Mouse (Mus musculus) intestine, postnatal 0 days (tissue): ENCODE measurements at regions not wholly inside any gene's neighbourhood (a gene's known extent, or its start where the extent isn't known, plus 50 kb on each side); places are given as distances from the start of the nearest gene placed in this dataset.

Experiments
- ATAC-seq: fragments of 200-750 bp; cut with Nextera tagmentation; 2 replicates; pipeline ENCODE4 v1.8.0; 2017; ENCODE audit warnings: mild to moderate bottlenecking, moderate TSS enrichment, moderate library complexity
- H3K27ac ChIP-seq: fragments of 300-500 bp; sonication (generic); 2 replicates; pipeline ENCODE4 v1.5.1; 2014; ENCODE audit warnings: mild to moderate bottlenecking, low read depth, low read length, moderate library complexity
- H3K27me3 ChIP-seq: fragments of 300-500 bp; sonication (generic); replicated peaks from 2 replicates; pipeline ENCODE4 v1.6.1; 2014; ENCODE audit warnings: low read length, mixed read lengths; ENCODE audit not compliant: control insufficient read depth, insufficient read depth
- H3K36me3 ChIP-seq: fragments of 300-500 bp; sonication (generic); 2 replicates; pipeline ENCODE4 v1.6.1; 2014; ENCODE audit warnings: mild to moderate bottlenecking, moderate library complexity; ENCODE audit not compliant: control insufficient read depth, insufficient read depth
- H3K4me1 ChIP-seq: fragments of 300-500 bp; sonication (generic); replicated peaks from 2 replicates; pipeline ENCODE4 v1.6.1; 2014; ENCODE audit warnings: antibody characterized with exemption, low read length, mixed read lengths; ENCODE audit not compliant: control insufficient read depth, insufficient read depth
- H3K4me2 ChIP-seq: fragments of 300-500 bp; sonication (generic); replicated peaks from 2 replicates; pipeline ENCODE4 v1.6.1; 2014; ENCODE audit warnings: low read depth, mild to moderate bottlenecking, moderate library complexity
- H3K4me3 ChIP-seq: fragments of 300-500 bp; sonication (generic); 2 replicates; pipeline ENCODE4 v1.5.1; 2014; ENCODE audit warnings: low read depth, low read length
- H3K9ac ChIP-seq: fragments of 300-500 bp; sonication (generic); 2 replicates; pipeline ENCODE4 v1.6.1; 2014; ENCODE audit warnings: mild to moderate bottlenecking, low read depth, low read length
- H3K9me3 ChIP-seq: fragments of 300-500 bp; sonication (generic); 2 replicates; pipeline ENCODE4 v1.6.1; 2016; ENCODE audit warnings: mixed run types; ENCODE audit not compliant: control insufficient read depth
- CTCF ChIP-seq: sonication (generic); IDR thresholded peaks from 2 replicates; pipeline ENCODE4 v1.5.1; 2016; ENCODE audit warnings: low read depth, mild to moderate bottlenecking, control low read depth, antibody characterized with exemption, moderate library complexity
- WGBS: fragments of 180-500 bp; shearing (Covaris S2); extraction: QIAGEN DNeasy Blood & Tissue Kit; methylation state at CpG from one replicate; pipeline ENCODE4 v1.1.7; 2014; 5-methylcytosine and 5-hydroxymethylcytosine counted together

GRCm38 (mm10) chr5:51665241-51665640, 97.7 kb upstream of the Ppargc1a start:
- no peak for TF ChIP-seq CTCF
- Histone ChIP-seq H3K9me3 (no peaks in the 10 kb centered on the region), H3K27me3 (no peaks in the 10 kb centered on the region), H3K36me3 (no peaks in the 10 kb centered on the region), H3K4me1 (no peaks in the 10 kb centered on the region), H3K4me3 (no peak overlapping the region), H3K27ac (no peak overlapping the region), H3K9ac (no peak overlapping the region), H3K4me2 (no peak overlapping the region)
- ATAC-seq: no peak
- 86% methylated on average over 6 of the region's 6 CpGs for WGBS

- no peak overlapping the region for H3K4me3 ChIP-seq
- no peaks in the 10 kb centered on the region for H3K9me3 ChIP-seq
- H3K4me1 ChIP-seq: no peaks in the 10 kb centered on the region
- ATAC-seq: no peak
- no peak overlapping the region for H3K27ac ChIP-seq
- 64% methylated on average over 6 of the region's 6 CpGs for WGBS
- TF ChIP-seq CTCF: no peak
- no peak overlapping the region for H3K9ac ChIP-seq
- no peaks in the 10 kb centered on the region for H3K27me3 ChIP-seq
- H3K36me3 ChIP-seq: no peaks in the 10 kb centered on the region
- no peak overlapping the region for H3K4me2 ChIP-seq
Observed at GRCm38 (mm10) chr5:51658232-51658896, 90.8 kb upstream of the Ppargc1a start.

DNA sequence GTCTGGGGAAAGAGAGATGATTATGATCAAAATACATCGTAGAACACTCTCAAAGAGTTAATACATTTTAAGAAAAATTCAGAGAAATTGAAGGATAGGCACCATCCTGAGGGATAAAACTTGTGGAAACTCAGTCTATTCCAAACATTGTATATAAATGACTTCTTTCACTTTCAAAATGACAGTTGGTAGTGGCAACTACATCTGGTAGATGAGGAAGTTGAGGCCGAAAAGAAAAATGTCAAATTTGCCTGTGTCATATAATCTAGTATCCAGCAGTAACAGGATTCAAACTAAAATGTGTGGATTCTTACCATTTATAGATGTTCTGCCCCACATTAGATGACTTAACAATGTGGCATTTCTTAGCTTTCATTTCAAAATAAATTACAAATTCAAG, 86.0 kb upstream of the Ppargc1a start:
- no peak for TF ChIP-seq CTCF
- no peak overlapping the region for H3K4me2 ChIP-seq
- H3K9ac ChIP-seq: no peak overlapping the region
- no peaks in the 10 kb centered on the region for H3K4me1 ChIP-seq
- H3K9me3 ChIP-seq: no peaks in the 10 kb centered on the region
- no peaks in the 10 kb centered on the region for H3K27me3 ChIP-seq
- no peak overlapping the region for H3K27ac ChIP-seq
- no peak overlapping the region for H3K4me3 ChIP-seq
- H3K36me3 ChIP-seq: no peaks in the 10 kb centered on the region
- 87% methylated on average over 2 of the region's 2 CpGs for WGBS
- no peak for ATAC-seq

DNA sequence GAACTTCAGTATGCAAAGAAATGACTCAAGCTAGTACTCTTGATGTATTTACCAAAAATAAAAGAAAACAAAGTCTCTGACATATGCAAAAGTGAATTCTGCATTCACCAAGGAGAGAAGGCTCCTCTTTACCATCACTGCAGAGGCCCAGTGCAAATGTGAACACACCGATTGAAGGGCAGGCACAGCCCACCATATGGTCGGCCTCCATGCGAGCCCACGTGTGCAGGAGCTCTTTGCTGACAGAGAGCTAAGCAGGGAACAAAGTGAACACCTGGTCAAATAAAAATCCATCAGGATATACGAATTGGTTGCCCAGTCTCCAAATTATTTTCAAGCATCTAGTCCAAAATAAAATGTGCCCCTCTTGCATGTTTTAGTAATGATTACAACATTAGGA, 56.9 kb upstream of the Ppargc1a start:
- no peaks in the 10 kb centered on the region for H3K4me1 ChIP-seq
- H3K4me2 ChIP-seq: no peak overlapping the region
- no peaks in the 10 kb centered on the region for H3K27me3 ChIP-seq
- H3K36me3 ChIP-seq: no peaks in the 10 kb centered on the region
- no peak overlapping the region for H3K9ac ChIP-seq
- ATAC-seq: no peak
- no peak overlapping the region for H3K4me3 ChIP-seq
- TF ChIP-seq CTCF: no peak
- WGBS: 76% methylated on average over 5 of the region's 5 CpGs
- H3K9me3 ChIP-seq: no peaks in the 10 kb centered on the region
- no peak overlapping the region for H3K27ac ChIP-seq
